Mouse (Mus musculus) 416B (cell line): ENCODE measurements around the gene Sorl1.

Experiments used
- DNase-seq: peaks from one replicate; pipeline ENCODE4 v3.0.0; 2011; ENCODE audit warnings: low read depth

Gene Sorl1

GRCm38 (mm10) chr9:42053591-42054190 is 70.4 kb downstream of the Sorl1 start:
- DNase-seq: no peak

- DNase-seq: no peak
Observed at GRCm38 (mm10) chr9:42052713-42053356, 71.3 kb downstream of the Sorl1 start.

GRCm38 (mm10) chr9:42048542-42048941 is 75.6 kb downstream of the Sorl1 start:
- DNase-seq: no peak

DNA sequence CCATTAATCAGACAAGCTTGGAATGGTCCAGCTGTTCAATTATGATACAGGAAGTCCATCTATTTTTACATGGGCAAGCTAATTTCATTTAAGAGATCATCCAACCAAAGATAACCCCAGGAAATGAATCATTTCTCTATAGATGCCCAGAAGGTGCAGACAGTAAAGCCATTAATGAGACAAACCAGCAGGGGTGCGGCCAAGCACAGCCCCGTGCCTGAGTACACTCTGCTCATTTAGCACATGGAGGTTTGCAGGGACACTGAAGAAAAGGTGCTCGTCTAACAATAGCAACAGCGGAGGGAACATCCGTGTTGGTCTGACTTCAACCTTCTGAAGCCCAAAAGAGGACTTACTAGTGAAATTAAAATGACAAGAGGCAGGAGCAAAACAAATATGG is 76.3 kb downstream of the Sorl1 start:
- no peak for DNase-seq

DNA sequence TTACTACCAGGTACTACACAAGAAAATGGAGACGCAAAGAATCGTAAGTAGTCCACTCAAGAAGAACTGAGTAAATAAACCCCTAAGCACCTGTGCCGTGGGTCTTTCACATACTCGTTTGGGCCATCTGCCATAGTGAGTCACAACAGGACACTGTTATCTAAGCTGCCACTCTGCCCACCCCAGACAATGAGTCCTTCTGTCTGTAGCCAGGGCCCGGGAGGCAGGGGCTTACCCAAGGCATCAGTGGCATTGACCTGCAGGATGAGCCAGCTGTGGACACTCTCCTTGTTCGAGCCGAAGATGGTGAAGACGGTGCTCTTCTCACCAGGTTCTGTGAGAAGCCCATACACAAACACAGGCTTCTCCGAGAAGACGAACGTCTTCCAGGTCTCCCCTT is 77.8 kb downstream of the Sorl1 start:
- no peak for DNase-seq

DNA sequence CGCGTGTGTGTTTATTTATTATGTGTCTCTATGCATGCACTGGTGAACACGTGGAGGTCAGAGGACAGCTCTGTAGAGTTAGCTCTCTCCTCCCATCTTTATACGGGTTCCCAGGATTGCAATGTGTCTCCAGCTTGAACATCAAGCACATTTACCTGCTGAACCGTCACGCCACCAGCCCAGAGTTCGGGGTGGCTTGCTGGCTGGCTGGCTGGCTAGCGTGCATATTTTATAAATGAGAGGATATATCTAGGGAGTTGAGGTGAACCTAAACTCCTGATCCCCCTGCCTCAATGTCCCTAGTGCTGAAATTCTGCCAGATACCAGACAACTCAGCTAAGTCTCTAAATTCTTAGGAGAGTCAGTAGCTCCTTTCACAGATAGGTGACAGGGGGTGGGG is 79.4 kb downstream of the Sorl1 start:
- DNase-seq: no peak

GRCm38 (mm10) chr9:42043934-42044333 is 80.2 kb downstream of the Sorl1 start:
- no peak for DNase-seq

DNA sequence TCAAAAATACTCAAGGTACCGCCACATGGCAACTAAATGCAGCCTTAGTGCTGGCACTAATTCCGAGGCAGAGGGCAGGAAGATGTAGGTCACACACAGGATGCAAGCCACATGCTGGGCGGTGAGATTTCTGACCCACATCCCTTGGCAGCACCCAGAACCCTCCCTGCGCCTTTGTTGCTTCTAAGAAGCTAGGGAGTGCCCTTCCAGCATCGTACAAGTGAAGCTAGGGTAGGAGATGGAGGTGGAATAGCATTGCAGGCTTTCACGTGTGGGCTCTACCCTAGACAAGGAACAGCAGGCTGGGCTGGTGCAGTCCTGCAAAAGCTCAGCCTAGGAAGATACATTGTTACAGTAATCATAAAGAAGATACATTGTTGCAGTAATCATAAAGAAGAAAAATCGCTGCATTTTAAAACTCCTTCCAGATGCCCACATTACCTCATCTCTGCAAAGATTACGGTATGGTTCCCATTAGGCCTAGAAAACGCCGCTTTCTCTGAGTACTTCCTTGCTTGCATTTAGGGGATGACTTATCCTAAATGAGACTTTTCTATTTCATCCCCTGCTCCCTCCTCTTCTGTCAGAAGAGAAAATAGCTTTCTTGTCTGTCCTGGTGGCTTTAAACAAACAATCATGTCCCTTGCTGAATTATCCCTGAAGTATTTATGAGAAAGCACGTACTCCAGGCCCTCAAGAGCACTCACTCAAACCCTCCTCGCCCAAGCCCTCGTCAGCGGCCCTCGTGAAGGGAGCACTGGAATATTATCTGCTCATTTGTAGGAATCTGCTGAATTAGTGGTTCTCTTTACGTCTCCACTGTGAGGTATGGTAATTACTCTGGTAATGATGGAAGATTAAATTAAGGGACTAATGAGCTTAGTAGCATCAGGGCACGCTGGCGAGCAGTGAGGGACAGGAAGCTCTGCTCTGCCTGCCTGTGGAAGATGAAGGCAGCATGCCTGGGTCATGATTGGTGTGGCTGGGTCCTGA is 84.8 kb downstream of the Sorl1 start:
- peak; percentile 3 for DNase-seq

DNA sequence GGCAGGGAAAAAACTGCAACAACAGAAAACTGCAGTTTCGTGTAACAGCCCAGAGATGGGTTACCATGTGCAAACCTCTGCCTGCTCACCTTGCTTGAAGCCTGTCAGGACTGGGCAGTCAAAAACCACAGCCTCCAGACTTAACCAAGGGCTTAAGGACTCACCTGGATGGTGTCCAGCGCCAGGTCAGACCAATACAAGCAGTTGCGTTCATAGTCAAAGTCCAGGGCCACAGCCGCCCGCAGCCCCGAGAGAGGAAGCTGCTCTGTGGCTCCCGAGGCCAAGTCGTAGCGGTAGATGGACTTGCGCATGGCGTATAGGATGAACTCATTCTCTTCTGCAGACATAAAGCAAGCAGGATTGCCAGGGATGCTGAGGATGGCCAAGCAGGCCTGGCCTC is 87.2 kb downstream of the Sorl1 start:
- no peak for DNase-seq

DNA sequence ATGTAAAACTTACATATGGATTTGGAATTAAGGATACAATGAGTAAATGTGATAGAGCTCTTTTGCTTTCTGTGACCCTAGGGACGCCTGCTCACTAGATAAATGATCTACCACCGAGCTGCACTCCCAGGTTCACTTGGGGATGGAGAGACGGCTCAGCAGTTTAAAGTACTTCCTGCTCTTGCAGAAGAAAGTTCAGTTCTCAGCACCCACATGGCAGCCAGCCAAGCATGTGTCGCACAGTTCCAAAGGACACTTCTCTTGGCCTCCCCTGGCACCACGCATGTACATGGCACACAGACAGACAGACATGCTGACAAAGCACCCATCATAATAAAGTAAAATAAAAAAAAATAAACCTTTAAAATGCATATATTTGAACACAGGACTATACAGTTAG is 88.1 kb downstream of the Sorl1 start:
- no peak for DNase-seq

DNA sequence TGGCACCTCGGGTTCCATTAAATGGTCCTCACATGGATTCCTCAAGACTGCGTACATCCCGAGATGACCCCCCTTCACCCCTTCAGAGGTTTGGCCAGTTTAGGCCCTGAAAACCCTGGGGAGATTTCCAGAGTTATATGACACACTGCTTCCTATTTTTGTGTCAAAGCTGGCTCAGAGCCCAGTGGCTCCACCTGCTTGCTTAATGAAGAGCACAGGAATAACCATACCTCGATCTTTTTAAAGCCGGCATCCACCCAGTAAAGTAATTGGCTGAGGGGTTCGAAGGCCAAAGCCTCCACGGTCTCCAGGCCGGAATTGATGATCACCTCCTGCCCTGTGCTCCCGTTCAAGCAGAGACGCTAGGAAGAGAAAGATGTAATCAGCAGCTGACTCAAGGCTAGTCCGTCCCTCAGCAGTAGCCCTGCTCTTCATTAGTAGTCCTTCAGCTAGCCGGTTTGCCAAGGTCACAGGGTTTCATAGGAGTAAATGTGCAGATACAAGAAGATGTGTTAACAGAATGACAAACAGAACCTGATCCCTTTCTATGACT is 88.8 kb downstream of the Sorl1 start:
- no peak for DNase-seq

DNA sequence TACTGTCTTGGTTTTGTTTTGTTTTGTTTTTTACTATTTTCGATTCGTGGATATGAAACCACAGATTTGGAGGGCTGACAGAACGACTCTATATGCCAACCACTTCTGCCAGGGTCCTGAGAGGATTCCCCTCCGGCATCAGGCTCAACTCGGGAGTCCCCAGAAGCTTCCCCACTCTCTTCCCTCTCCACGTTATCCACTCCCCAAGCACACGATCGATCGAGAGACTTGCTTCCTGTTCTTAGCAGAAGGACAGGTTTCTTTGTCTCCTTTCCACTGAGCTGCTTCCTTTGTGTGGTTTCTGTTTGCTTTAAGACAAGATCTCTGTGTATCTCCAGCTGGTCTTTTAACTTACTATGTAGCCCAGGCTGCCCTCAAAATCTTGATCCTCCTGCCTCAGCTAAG is 90.0 kb downstream of the Sorl1 start:
- DNase-seq: peak; percentile 6

DNA sequence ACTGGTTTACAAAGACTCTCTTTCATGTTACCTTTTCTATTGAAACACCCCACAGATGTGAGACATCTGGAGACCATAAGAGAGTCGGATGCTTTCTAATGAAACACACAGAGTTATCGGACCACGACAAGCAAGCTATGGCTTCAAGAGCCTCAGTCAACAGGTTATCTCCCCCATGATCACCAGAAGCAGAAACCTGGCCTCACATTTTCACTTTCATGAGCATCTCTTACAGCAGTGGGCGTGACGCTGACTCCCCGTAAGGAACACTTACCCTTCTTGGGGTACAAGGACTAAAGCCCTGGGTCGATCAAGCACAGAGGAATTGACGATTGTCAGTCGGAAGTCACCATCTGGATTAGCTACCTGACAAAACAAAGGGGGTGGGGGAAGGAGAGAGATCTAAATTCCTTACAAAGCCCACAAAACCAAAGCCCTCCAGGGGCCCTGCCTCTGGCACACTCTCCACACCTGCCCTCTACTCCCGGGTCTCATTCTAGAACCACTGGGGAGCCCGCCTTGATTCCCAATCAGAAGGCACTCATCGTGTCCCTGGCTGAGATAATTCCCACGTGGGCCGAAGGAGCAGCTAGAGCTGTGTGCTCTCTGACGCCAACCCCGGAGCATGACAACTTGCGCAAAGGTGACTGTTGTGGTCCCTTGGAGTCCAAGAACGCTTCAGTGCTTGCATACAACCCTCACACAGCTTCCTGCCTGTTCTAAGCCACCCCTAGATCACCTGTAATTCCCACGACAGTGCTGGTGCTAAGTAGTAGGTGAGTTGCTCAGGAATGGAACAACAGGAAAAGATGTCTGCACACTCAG is 90.6 kb downstream of the Sorl1 start:
- DNase-seq: no peak

DNA sequence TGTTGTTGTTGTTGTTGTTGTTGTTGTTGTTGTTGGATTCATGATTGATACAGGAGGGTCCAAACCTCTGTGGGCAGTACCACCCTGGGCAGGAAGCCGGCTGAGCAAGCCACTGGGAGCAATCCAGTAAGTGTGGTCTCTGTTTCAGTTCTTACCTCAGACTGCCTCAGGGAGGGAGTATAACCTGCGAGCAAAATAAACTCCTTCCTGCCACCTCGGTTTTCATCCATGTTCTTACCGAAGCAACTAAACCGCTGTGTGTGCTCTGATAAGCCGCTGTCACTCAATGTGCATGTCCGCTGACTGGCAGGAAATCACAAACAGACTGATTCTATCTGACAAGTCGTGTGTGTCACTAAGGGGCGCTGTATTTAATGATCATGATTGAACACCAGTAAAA is 91.7 kb downstream of the Sorl1 start:
- DNase-seq: peak; percentile 14

GRCm38 (mm10) chr9:42028807-42029206 is 95.3 kb downstream of the Sorl1 start:
- DNase-seq: no peak

GRCm38 (mm10) chr9:42024257-42024656 is 99.8 kb downstream of the Sorl1 start:
- DNase-seq: no peak

- no peak for DNase-seq
Observed at GRCm38 (mm10) chr9:42023383-42023782, 100.7 kb downstream of the Sorl1 start.

GRCm38 (mm10) chr9:42022318-42022717 is 101.8 kb downstream of the Sorl1 start:
- DNase-seq: no peak

DNA sequence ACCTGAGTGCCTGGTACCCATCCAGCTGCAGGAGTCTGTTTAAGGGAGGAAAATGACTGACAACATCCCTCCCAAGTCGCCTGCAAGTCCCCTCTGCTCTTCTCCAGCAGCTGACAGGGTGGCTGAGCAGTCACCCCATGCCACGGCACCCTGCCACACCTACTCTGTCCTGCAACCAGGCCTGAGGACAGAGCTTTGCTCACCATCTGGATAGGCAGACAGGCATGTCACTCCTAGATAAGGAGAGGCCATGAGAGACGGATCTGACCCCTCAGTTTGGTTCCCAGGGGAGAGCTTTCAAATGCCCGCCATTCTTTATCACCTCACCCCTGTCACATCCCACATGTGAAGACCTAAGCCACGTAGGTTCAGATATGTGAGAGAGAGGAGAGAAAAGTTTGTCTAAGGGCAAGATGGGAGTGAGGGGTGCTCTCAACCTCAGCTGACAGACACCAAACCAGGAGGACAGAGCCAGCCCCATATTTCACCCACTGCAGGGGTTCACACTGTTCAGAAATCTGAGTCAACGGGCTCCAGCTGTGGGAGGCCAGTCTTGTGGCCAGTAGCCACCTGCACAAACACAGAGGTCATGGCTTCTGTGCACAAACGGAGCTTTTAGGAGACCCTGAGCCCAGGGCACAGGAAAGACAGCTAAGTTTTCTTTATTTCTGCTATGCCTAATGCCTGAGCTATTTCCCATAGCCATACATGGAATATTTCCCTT is 104.6 kb downstream of the Sorl1 start:
- DNase-seq: no peak

DNA sequence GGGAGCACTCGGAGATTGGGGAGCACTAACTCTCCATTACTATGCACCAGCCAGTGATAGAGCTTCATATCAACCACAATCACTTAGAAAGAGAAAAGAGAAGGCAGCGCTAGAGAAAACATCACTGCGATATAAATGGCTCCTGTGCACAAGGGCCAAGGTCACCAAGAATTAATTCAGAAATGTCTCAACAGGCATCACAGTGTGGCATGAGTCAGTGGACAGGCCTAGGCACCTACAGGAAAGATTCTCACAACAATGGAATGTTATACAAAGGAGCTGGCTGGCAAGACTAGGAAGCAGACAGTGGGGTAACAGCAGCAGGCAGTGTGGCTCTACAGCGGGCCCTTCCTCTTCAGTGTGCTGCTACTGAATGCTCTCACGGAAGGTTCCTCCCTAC is 115.6 kb downstream of the Sorl1 start:
- DNase-seq: no peak

DNA sequence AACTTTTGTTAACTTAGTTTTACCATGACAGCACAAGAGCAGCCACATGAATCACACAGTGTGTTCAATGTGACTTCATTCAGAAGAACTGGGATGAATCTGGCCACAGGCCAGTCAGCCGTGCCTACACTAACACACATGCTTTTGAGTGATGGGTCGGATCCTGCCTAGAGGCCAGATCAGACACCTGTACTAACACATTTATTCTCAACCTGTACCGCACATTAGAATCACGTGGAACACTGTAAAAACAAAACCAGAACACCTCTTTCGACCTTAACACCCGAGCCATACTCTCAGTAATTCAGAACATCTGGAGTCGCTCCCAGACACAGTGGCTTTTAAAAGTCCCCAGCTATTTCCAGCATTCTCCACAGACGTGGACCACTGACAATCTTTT is 119.0 kb downstream of the Sorl1 start:
- DNase-seq: no peak
